13 mouse cellular contexts compared by ENCODE assay signal in the genomic region with DNA sequence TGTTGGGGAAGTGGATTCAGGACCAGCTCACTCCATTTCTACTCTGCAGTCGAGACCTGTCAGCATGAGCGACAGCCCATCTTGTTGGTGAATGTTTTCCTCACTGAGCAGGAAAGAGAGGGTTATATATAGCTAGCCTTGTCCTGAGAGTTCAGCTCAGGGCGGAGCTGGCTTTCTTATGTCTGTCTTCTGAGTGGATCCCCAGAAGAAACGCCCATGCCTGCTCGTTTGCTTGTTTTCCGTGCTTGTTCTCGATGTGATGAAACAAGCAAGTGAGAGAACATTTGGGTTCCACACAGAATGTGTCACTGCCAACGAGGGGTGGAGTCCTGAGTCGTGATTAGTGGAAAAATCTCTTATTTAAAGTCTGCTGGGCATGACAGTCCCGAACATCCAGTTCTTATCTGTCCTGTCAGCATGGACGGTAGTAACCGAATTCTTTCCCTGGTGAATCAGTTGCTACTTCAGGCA. TPM values are rescaled to one million over a fixed set of nuclear protein-coding genes. Genes with fewer than 3 reads are reported as not detected.
DNase-seq lines count a peak whose midpoint lies in the region; ATAC-seq and TF ChIP-seq lines count a peak whose summit lies in the region.
"Had no signal": no experiment of that assay in that cellular context is flagged by ENCODE, and none has a peak within 500 bp of the region (broad histone marks: within the 10 kb centered on the region; RNA-seq: fewer than 3 reads in every experiment).

No protein-coding gene starts in this region.

- H3K36me3 ChIP-seq in heart, adult 2 months (ENCODE audit: control insufficient read depth, insufficient read depth, low read length) = peaks cover 14% of the 10 kb centered on the region
- H3K36me3 ChIP-seq in midbrain, embryonic 14.5 days (ENCODE audit: control insufficient read depth, insufficient read depth, low read length) = peaks cover 53% of the 10 kb centered on the region

- no peaks in the 10 kb centered on the region for H3K9me3 ChIP-seq in midbrain, embryonic 14.5 days (ENCODE audit: control insufficient read depth, low read length)
- H3K9me3 ChIP-seq: hindbrain, embryonic 15.5 days; lung, embryonic 15.5 days; neural tube, embryonic 12.5 days had no signal

- TF ChIP-seq EP300 in heart, adult 2 months (IDR thresholded peaks at IDR 0.05; ENCODE audit: insufficient read depth, low read depth, low read length) = peak; percentile 91

- H3K4me2 ChIP-seq in midbrain, embryonic 14.5 days (ENCODE audit: low read length) = no peak overlapping the region
- H3K4me2 ChIP-seq: hindbrain, embryonic 15.5 days; lung, embryonic 15.5 days; neural tube, embryonic 12.5 days had no signal

- H3K27me3 ChIP-seq in heart, adult 2 months (ENCODE audit: control insufficient read depth, insufficient read depth, low read length) = no peaks in the 10 kb centered on the region
- H3K27me3 ChIP-seq in midbrain, embryonic 14.5 days (ENCODE audit: control insufficient read depth, insufficient read depth, low read length) = no peaks in the 10 kb centered on the region
- H3K27me3 ChIP-seq: hindbrain, embryonic 15.5 days; lung, embryonic 15.5 days; neural tube, embryonic 12.5 days had no signal

- intact Hi-C loops in heart, adult 2 months (cut with DNase I) = no loop called here
- intact Hi-C loops in heart, postnatal 36 days (cut with DNase I) = no loop called here

- peak overlapping the region; percentile 12; the same call in 1 of the 2 replicates for H3K4me3 ChIP-seq in heart, adult 2 months
- H3K4me3 ChIP-seq in midbrain, embryonic 14.5 days (replicated peaks; ENCODE audit: low read depth, low read length) = no peak overlapping the region
- H3K4me3 ChIP-seq: hindbrain, embryonic 15.5 days; lung, embryonic 15.5 days; neural tube, embryonic 12.5 days had no signal

- TF ChIP-seq CTCF in heart, adult 2 months (IDR thresholded peaks at IDR 0.05) = no peak

- 6% methylated on average over 12 of the region's 12 CpGs for whole genome bisulfite sequencing in heart, adult 2 months
- 89% methylated on average over 12 of the region's 12 CpGs for WGBS in midbrain, embryonic 14.5 days

- no peaks in the 10 kb centered on the region for H3K79me2 ChIP-seq in heart, adult 2 months (replicated peaks; ENCODE audit: control insufficient read depth, insufficient read depth, low read length)

- H3K9ac ChIP-seq in heart, adult 2 months (ENCODE audit: low read depth, low read length) = peak overlapping the region; percentile 40
- H3K9ac ChIP-seq in midbrain, embryonic 14.5 days (replicated peaks; ENCODE audit: low read length) = no peak overlapping the region
- H3K9ac ChIP-seq: hindbrain, embryonic 15.5 days; lung, embryonic 15.5 days; neural tube, embryonic 12.5 days had no signal

- peak; percentile 81 for TF ChIP-seq POLR2A in heart, adult 2 months (IDR thresholded peaks at IDR 0.05; ENCODE audit: insufficient read depth, low read depth, low read length)

- peak; percentile 31 for DNase-seq in kidney, postnatal 14 days
- no peak for DNase-seq in kidney, adult 18-20 months
- DNase-seq in heart, adult 2 months = peak; percentile 71 to 80
- peak; percentile 52 to 71 for DNase-seq in heart, postnatal 36 days
- DNase-seq in right cerebral cortex, postnatal 36 days (ENCODE audit: low spot score in 2 of 2) = no peak
- no peak for DNase-seq in c-Kit-positive CD71-positive TER-119-positive erythroid progenitor cells, embryonic 14.5 days (ENCODE audit: low spot score)
- no peak for DNase-seq in midbrain, embryonic 14.5 days
- DNase-seq: thymus, postnatal 36 days had no signal

- peaks cover 31% of the 10 kb centered on the region for H3K4me1 ChIP-seq in heart, adult 2 months (ENCODE audit: control insufficient read depth, insufficient read depth, low read length)
- H3K4me1 ChIP-seq in midbrain, embryonic 14.5 days (ENCODE audit: control insufficient read depth, insufficient read depth, low read length) = no peaks in the 10 kb centered on the region
- H3K4me1 ChIP-seq: hindbrain, embryonic 15.5 days; lung, embryonic 15.5 days; neural tube, embryonic 12.5 days had no signal

- H3K27ac ChIP-seq in heart, adult 2 months = peak overlapping the region; percentile 90
- H3K27ac ChIP-seq in midbrain, embryonic 14.5 days (replicated peaks; ENCODE audit: low read depth, low read length) = no peak overlapping the region
- H3K27ac ChIP-seq: hindbrain, embryonic 15.5 days; lung, embryonic 15.5 days; neural tube, embryonic 12.5 days had no signal

- 0 out of 2 replicates have a peak, but pooled peaks have one; percentile 23 for ATAC-seq in megakaryocyte progenitor cell, adult 5-6 weeks (replicated peaks; ENCODE audit: poor library complexity)
- no peak for ATAC-seq in midbrain, embryonic 14.5 days (ENCODE audit: low FRiP score, low TSS enrichment)

RNA-seq across cellular contexts. Expression of gene Apoa1, which starts 31.6 kb away (rescaled TPM):
- not detected for total RNA-seq in heart, adult 2 months (2021)
- 0.51 and 2.3 TPM in 2 replicates for polyA plus RNA-seq in heart, adult 2 months (2012; rRNA removed)
- not detected for total RNA-seq in heart, postnatal 36 days (2021)
- not detected in 2 replicates for total RNA-seq in megakaryocyte progenitor cell, adult 5-6 weeks (2015)
- total RNA-seq in megakaryocyte progenitor cell, adult 5-6 weeks (2017) = not detected in 2 replicates
- polyA plus RNA-seq in midbrain, embryonic 14.5 days (2014; fragmentation: Nextera tagmentation; extraction: Ambion mirVana) = 4.2 and 5.4 TPM in 2 replicates
- total RNA-seq: common myeloid progenitor, adult 5-6 weeks had no signal

RNA-seq across cellular contexts. Expression of gene Apoc3, which starts 38.7 kb away (rescaled TPM):
- total RNA-seq in heart, adult 2 months (2021) = not detected
- polyA plus RNA-seq in heart, adult 2 months (2012; rRNA removed) = 1.4 and 3.3 TPM in 2 replicates
- not detected for total RNA-seq in heart, postnatal 36 days (2021)
- not detected in 2 replicates for total RNA-seq in megakaryocyte progenitor cell, adult 5-6 weeks (2015)
- not detected in 2 replicates for total RNA-seq in megakaryocyte progenitor cell, adult 5-6 weeks (2017)
- polyA plus RNA-seq in midbrain, embryonic 14.5 days (2014; fragmentation: Nextera tagmentation; extraction: Ambion mirVana) = not detected in 2 replicates
- total RNA-seq: common myeloid progenitor, adult 5-6 weeks had no signal
- polyA plus RNA-seq: hindbrain, embryonic 15.5 days; lung, embryonic 15.5 days; neural tube, embryonic 12.5 days had no signal

RNA-seq across cellular contexts. Expression of gene Apoa4, which starts 43.8 kb away (rescaled TPM):
- not detected for total RNA-seq in heart, adult 2 months (2021)
- polyA plus RNA-seq in heart, adult 2 months (2012; rRNA removed) = 0.09 and 0.10 TPM in 2 replicates
- total RNA-seq in heart, postnatal 36 days (2021) = not detected
- total RNA-seq in megakaryocyte progenitor cell, adult 5-6 weeks (2015) = not detected in 2 replicates
- not detected in 2 replicates for total RNA-seq in megakaryocyte progenitor cell, adult 5-6 weeks (2017)
- polyA plus RNA-seq in midbrain, embryonic 14.5 days (2014; fragmentation: Nextera tagmentation; extraction: Ambion mirVana) = not detected in 2 replicates
- total RNA-seq: common myeloid progenitor, adult 5-6 weeks had no signal
- polyA plus RNA-seq: hindbrain, embryonic 15.5 days; neural tube, embryonic 12.5 days had no signal

Comparison
In these comparisons a context has a peak if more than half of its experiments do, and no peak if none do; other contexts are left out.
1. DNase-seq: peak in kidney, postnatal 14 days (single experiment), heart, adult 2 months (2 of 2) and heart, postnatal 36 days (2 of 2); none in kidney, adult 18-20 months (single experiment), right cerebral cortex, postnatal 36 days (0 of 2), c-Kit-positive CD71-positive TER-119-positive erythroid progenitor cells, embryonic 14.5 days (single experiment) and midbrain, embryonic 14.5 days (single experiment).